Mouse (Mus musculus) heart, postnatal 0 days (tissue): ENCODE measurements at regions not wholly inside any gene's neighbourhood (a gene's known extent, or its start where the extent isn't known, plus 50 kb on each side); places are given as distances from the start of the nearest gene placed in this dataset.

Source experiments
- ATAC-seq: fragments of 200-750 bp; cut with Nextera tagmentation; 2 replicates; pipeline ENCODE4 v1.8.0; 2017; ENCODE audit warnings: low read depth, moderate number of reproducible peaks, moderate library complexity; ENCODE audit not compliant: insufficient read depth
- DNase-seq: peaks from one replicate; pipeline ENCODE4 v3.0.0-alpha.2; 2016; ENCODE audit warnings: low spot score
- H3K27ac ChIP-seq: fragments of 300-500 bp; sonication (generic); 2 replicates; pipeline ENCODE4 v1.5.1; 2014; ENCODE audit warnings: low read depth, mild to moderate bottlenecking
- H3K27me3 ChIP-seq: fragments of 300-500 bp; sonication (generic); 2 replicates; pipeline ENCODE4 v1.6.1; 2014; ENCODE audit warnings: low read length, mixed read lengths; ENCODE audit not compliant: control insufficient read depth, insufficient read depth
- H3K36me3 ChIP-seq: fragments of 300-500 bp; sonication (generic); replicated peaks from 2 replicates; pipeline ENCODE4 v1.6.1; 2014; ENCODE audit warnings: low read length, mixed read lengths; ENCODE audit not compliant: control insufficient read depth, insufficient read depth
- H3K4me1 ChIP-seq: fragments of 300-500 bp; sonication (generic); 2 replicates; pipeline ENCODE4 v1.6.1; 2014; ENCODE audit warnings: antibody characterized with exemption; ENCODE audit not compliant: control insufficient read depth, insufficient read depth
- H3K4me2 ChIP-seq: fragments of 300-500 bp; sonication (generic); 2 replicates; pipeline ENCODE4 v1.6.1; 2014; ENCODE audit warnings: low read depth, mild to moderate bottlenecking, low read length, moderate library complexity
- H3K4me3 ChIP-seq: fragments of 300-500 bp; sonication (generic); 2 replicates; pipeline ENCODE4 v1.5.1; 2014; ENCODE audit warnings: low read depth, low read length
- H3K9ac ChIP-seq: fragments of 300-500 bp; sonication (generic); replicated peaks from 2 replicates; pipeline ENCODE4 v1.6.1; 2014; ENCODE audit warnings: low read depth, low read length, mixed read lengths
- H3K9me3 ChIP-seq: fragments of 300-500 bp; sonication (generic); replicated peaks from 2 replicates; pipeline ENCODE4 v1.6.1; 2016; ENCODE audit warnings: low read length; ENCODE audit not compliant: control insufficient read depth
- CTCF ChIP-seq: IDR thresholded peaks from 2 replicates; pipeline ENCODE4 v1.5.1; 2016; ENCODE audit warnings: antibody characterized with exemption, control low read depth, low read depth
- EP300 ChIP-seq: IDR thresholded peaks from 2 replicates; pipeline ENCODE4 v1.6.1; 2016; ENCODE audit warnings: antibody characterized with exemption, low read depth
- WGBS: fragments of 180-500 bp; shearing (Covaris S2); extraction: QIAGEN DNeasy Blood & Tissue Kit; methylation state at CpG from one replicate; pipeline ENCODE4 v1.1.7; 2014; 5-methylcytosine and 5-hydroxymethylcytosine counted together

- Histone ChIP-seq H3K9me3 (no peaks in the 10 kb centered on the region), H3K4me1 (peaks cover 27% of the 10 kb centered on the region), H3K4me2 (no peak overlapping the region), H3K27me3 (no peaks in the 10 kb centered on the region), H3K36me3 (no peaks in the 10 kb centered on the region), H3K4me3 (no peak overlapping the region), H3K9ac (no peak overlapping the region), H3K27ac (no peak overlapping the region)
- ATAC-seq, result no peak
- no peak for TF ChIP-seq CTCF
- no peak for TF ChIP-seq EP300
- no peak for DNase-seq
Measured at GRCm38 (mm10) chr11:31736086-31736485, 64.4 kb upstream of the Bod1 start.

GRCm38 (mm10) chr11:31736556-31737089 is 64.9 kb upstream of the Bod1 start:
- ATAC-seq (no peak), DNase-seq (no peak)
- Histone ChIP-seq H3K9ac (no peak overlapping the region), H3K4me1 (peaks cover 27% of the 10 kb centered on the region), H3K27ac (no peak overlapping the region), H3K27me3 (no peaks in the 10 kb centered on the region), H3K4me3 (no peak overlapping the region), H3K4me2 (no peak overlapping the region), H3K36me3 (no peaks in the 10 kb centered on the region), H3K9me3 (no peaks in the 10 kb centered on the region)
- 71% methylated on average over 4 of the region's 4 CpGs for WGBS
- TF ChIP-seq EP300, result no peak
- no peak for TF ChIP-seq CTCF

- no peak for DNase-seq
- no peaks in the 10 kb centered on the region for H3K9me3 ChIP-seq
- no peak overlapping the region for H3K4me2 ChIP-seq
- H3K27ac ChIP-seq, result no peak overlapping the region
- TF ChIP-seq CTCF (no peak), EP300 (no peak)
- ATAC-seq, result no peak
- H3K27me3 ChIP-seq, result no peaks in the 10 kb centered on the region
- H3K4me1 ChIP-seq, result peaks cover 21% of the 10 kb centered on the region
- H3K36me3 ChIP-seq, result no peaks in the 10 kb centered on the region
- no peak overlapping the region for H3K9ac ChIP-seq
- WGBS, result 92% methylated on average over 5 of the region's 5 CpGs
- no peak overlapping the region for H3K4me3 ChIP-seq
Measured at GRCm38 (mm10) chr11:31738148-31739021, 66.7 kb upstream of the Bod1 start.

- H3K36me3 ChIP-seq, result no peaks in the 10 kb centered on the region
- H3K9me3 ChIP-seq, result no peaks in the 10 kb centered on the region
- ATAC-seq, result no peak
- WGBS, result 60% methylated on average over 5 of the region's 5 CpGs
- DNase-seq, result no peak
- no peak overlapping the region for H3K4me2 ChIP-seq
- H3K27me3 ChIP-seq, result no peaks in the 10 kb centered on the region
- H3K4me3 ChIP-seq, result no peak overlapping the region
- H3K9ac ChIP-seq, result no peak overlapping the region
- H3K27ac ChIP-seq, result no peak overlapping the region
- H3K4me1 ChIP-seq, result peaks cover 15% of the 10 kb centered on the region
- no peak for TF ChIP-seq CTCF
- no peak for TF ChIP-seq EP300
Measured at GRCm38 (mm10) chr11:31740409-31740808, 68.7 kb upstream of the Bod1 start.

- no peaks in the 10 kb centered on the region for H3K4me1 ChIP-seq
- H3K27ac ChIP-seq, result no peak overlapping the region
- H3K9ac ChIP-seq, result no peak overlapping the region
- no peaks in the 10 kb centered on the region for H3K36me3 ChIP-seq
- no peaks in the 10 kb centered on the region for H3K27me3 ChIP-seq
- no peak overlapping the region for H3K4me2 ChIP-seq
- no peak overlapping the region for H3K4me3 ChIP-seq
- no peak for DNase-seq
- no peak for TF ChIP-seq EP300
- no peak for TF ChIP-seq CTCF
- no peak for ATAC-seq
- H3K9me3 ChIP-seq, result no peaks in the 10 kb centered on the region
- 31% methylated on average over 1 of the region's 1 CpGs for WGBS
Measured at GRCm38 (mm10) chr11:31742160-31742559, 70.5 kb upstream of the Bod1 start.
